Mouse (Mus musculus): ENCODE data around the gene Gucy2e. TPM values are rescaled to one million over a fixed set of nuclear protein-coding genes. Genes with fewer than 3 reads are reported as not detected.

Gucy2e gene
- polyA plus RNA-seq (2016; fragmentation: Nextera tagmentation; extraction: Ambion mirVana), result 0.17 and 0.19 TPM in 2 replicates

GRCm38 (mm10) chr11:69236926-69237260 lies at the start of gene Gucy2e:
Gene Gucy2e (minus strand): TSS chr11:69237036.
- Histone ChIP-seq H3K9ac (peak within 1 kb of the TSS; percentile 57), H3K4me3 (replicated peaks) (peak within 1 kb of the TSS; percentile 48), H3K36me3 (replicated peaks) (no peaks in the 10 kb centered on the region), H3K4me2 (peak within 1 kb of the TSS; percentile 83), H3K27me3 (peaks cover 43% of the 10 kb centered on the region), H3K9me3 (no peaks in the 10 kb centered on the region), H3K4me1 (peaks cover 18% of the 10 kb centered on the region), H3K27ac (no peak within 1 kb of the TSS)
- ATAC-seq (ENCODE audit: low FRiP score), result no peak
- WGBS, result 15% methylated on average over 13 of the region's 13 CpGs

- no peak for ATAC-seq (ENCODE audit: low FRiP score)
- no peaks in the 10 kb centered on the region for H3K27me3 ChIP-seq
- no peak overlapping the region for H3K9ac ChIP-seq
- H3K4me1 ChIP-seq, result no peaks in the 10 kb centered on the region
- no peak overlapping the region for H3K4me2 ChIP-seq
- no peak overlapping the region for H3K27ac ChIP-seq
- H3K9me3 ChIP-seq, result no peaks in the 10 kb centered on the region
- H3K36me3 ChIP-seq (replicated peaks), result no peaks in the 10 kb centered on the region
- no peak overlapping the region for H3K4me3 ChIP-seq (replicated peaks)
- WGBS, result 67% methylated on average over 5 of the region's 5 CpGs
Measured at GRCm38 (mm10) chr11:69277267-69277666, 40.4 kb upstream of the Gucy2e start.

- Histone ChIP-seq H3K27me3 (peaks cover 6% of the 10 kb centered on the region; the same call in 1 of the 2 replicates), H3K4me3 (replicated peaks) (no peak overlapping the region), H3K9ac (no peak overlapping the region), H3K36me3 (replicated peaks) (no peaks in the 10 kb centered on the region), H3K4me2 (no peak overlapping the region), H3K4me1 (peaks cover 8% of the 10 kb centered on the region), H3K27ac (no peak overlapping the region), H3K9me3 (no peaks in the 10 kb centered on the region)
- 73% methylated on average over 2 of the region's 2 CpGs for WGBS
- ATAC-seq (ENCODE audit: low FRiP score), result no peak
Measured at GRCm38 (mm10) chr11:69276081-69276480, 39.2 kb upstream of the Gucy2e start.

- Histone ChIP-seq H3K9ac (no peak overlapping the region), H3K4me1 (peaks cover 8% of the 10 kb centered on the region), H3K4me2 (no peak overlapping the region), H3K9me3 (no peaks in the 10 kb centered on the region), H3K27me3 (peaks cover 6% of the 10 kb centered on the region; the same call in 1 of the 2 replicates), H3K36me3 (replicated peaks) (no peaks in the 10 kb centered on the region), H3K27ac (no peak overlapping the region), H3K4me3 (replicated peaks) (no peak overlapping the region)
- 83% methylated on average over 6 of the region's 6 CpGs for WGBS
- no peak for ATAC-seq (ENCODE audit: low FRiP score)
Measured at GRCm38 (mm10) chr11:69275650-69276049, 38.8 kb upstream of the Gucy2e start.

- WGBS, result 38% methylated on average over 16 of the region's 16 CpGs
- Histone ChIP-seq H3K27ac (no peak overlapping the region), H3K36me3 (replicated peaks) (no peaks in the 10 kb centered on the region), H3K4me3 (replicated peaks) (no peak overlapping the region), H3K4me2 (no peak overlapping the region), H3K27me3 (peaks cover 23% of the 10 kb centered on the region; the same call in 1 of the 2 replicates), H3K9ac (no peak overlapping the region), H3K9me3 (no peaks in the 10 kb centered on the region), H3K4me1 (peaks cover 18% of the 10 kb centered on the region)
- ATAC-seq (ENCODE audit: low FRiP score), result 0 out of 2 replicates have a peak, but pooled peaks have one; percentile 27
Measured at GRCm38 (mm10) chr11:69272122-69272740, 35.4 kb upstream of the Gucy2e start.

GRCm38 (mm10) chr11:69269575-69269974 lies 32.7 kb upstream of the Gucy2e start:
- 23% methylated on average over 13 of the region's 13 CpGs for WGBS
- Histone ChIP-seq H3K4me2 (peak overlapping the region; percentile 17; the same call in 1 of the 2 replicates), H3K4me1 (peaks cover 26% of the 10 kb centered on the region), H3K4me3 (replicated peaks) (no peak overlapping the region), H3K27me3 (peaks cover 23% of the 10 kb centered on the region; the same call in 1 of the 2 replicates), H3K9me3 (no peaks in the 10 kb centered on the region), H3K27ac (no peak overlapping the region), H3K9ac (no peak overlapping the region), H3K36me3 (replicated peaks) (no peaks in the 10 kb centered on the region)
- ATAC-seq (ENCODE audit: low FRiP score), result no peak

- Histone ChIP-seq H3K9me3 (no peaks in the 10 kb centered on the region), H3K36me3 (replicated peaks) (no peaks in the 10 kb centered on the region), H3K4me2 (no peak overlapping the region), H3K9ac (no peak overlapping the region), H3K27ac (no peak overlapping the region), H3K4me3 (replicated peaks) (no peak overlapping the region), H3K27me3 (peaks cover 23% of the 10 kb centered on the region; the same call in 1 of the 2 replicates), H3K4me1 (peaks cover 26% of the 10 kb centered on the region)
- 88% methylated on average over 13 of the region's 13 CpGs for WGBS
- ATAC-seq (ENCODE audit: low FRiP score), result no peak
Measured at GRCm38 (mm10) chr11:69268100-69268499, 31.3 kb upstream of the Gucy2e start.

GRCm38 (mm10) chr11:69267341-69267740 lies 30.5 kb upstream of the Gucy2e start:
- 29% methylated on average over 7 of the region's 7 CpGs for WGBS
- H3K9me3 ChIP-seq, result no peaks in the 10 kb centered on the region
- H3K27me3 ChIP-seq, result peaks cover 23% of the 10 kb centered on the region; the same call in 1 of the 2 replicates
- no peak overlapping the region for H3K9ac ChIP-seq
- peaks cover 26% of the 10 kb centered on the region for H3K4me1 ChIP-seq
- no peak overlapping the region for H3K27ac ChIP-seq
- no peak overlapping the region for H3K4me3 ChIP-seq (replicated peaks)
- H3K4me2 ChIP-seq, result no peak overlapping the region
- ATAC-seq (ENCODE audit: low FRiP score), result no peak
- H3K36me3 ChIP-seq (replicated peaks), result no peaks in the 10 kb centered on the region

- H3K27ac ChIP-seq, result peak overlapping the region; percentile 51; the same call in 1 of the 2 replicates
- ATAC-seq (ENCODE audit: low FRiP score), result peak; percentile 63; the same call in 1 of the 2 replicates
Measured at GRCm38 (mm10) chr11:69266253-69266652, 29.4 kb upstream of the Gucy2e start.

GRCm38 (mm10) chr11:69265410-69265809 lies 28.6 kb upstream of the Gucy2e start:
- Histone ChIP-seq H3K4me3 (replicated peaks) (no peak overlapping the region), H3K9ac (no peak overlapping the region), H3K4me2 (no peak overlapping the region), H3K4me1 (peaks cover 18% of the 10 kb centered on the region), H3K27ac (no peak overlapping the region; the same call in 1 of the 2 replicates), H3K27me3 (peaks cover 17% of the 10 kb centered on the region; the same call in 1 of the 2 replicates), H3K9me3 (no peaks in the 10 kb centered on the region), H3K36me3 (replicated peaks) (no peaks in the 10 kb centered on the region)
- no peak for ATAC-seq (ENCODE audit: low FRiP score)
- WGBS, result 77% methylated on average over 9 of the region's 9 CpGs

More at GRCm38 (mm10) chr11:69266253-69266652, 29.4 kb upstream of the Gucy2e start:
- Histone ChIP-seq H3K27me3 (peaks cover 17% of the 10 kb centered on the region; the same call in 1 of the 2 replicates), H3K4me3 (replicated peaks) (no peak overlapping the region), H3K4me2 (peak overlapping the region; percentile 23; the same call in 1 of the 2 replicates), H3K9me3 (no peaks in the 10 kb centered on the region), H3K9ac (no peak overlapping the region), H3K36me3 (replicated peaks) (no peaks in the 10 kb centered on the region), H3K4me1 (peaks cover 19% of the 10 kb centered on the region)
- WGBS, result 21% methylated on average over 10 of the region's 10 CpGs

- H3K27ac ChIP-seq, result no peak overlapping the region
- H3K9me3 ChIP-seq, result no peaks in the 10 kb centered on the region
- no peak overlapping the region for H3K9ac ChIP-seq
- no peak for ATAC-seq (ENCODE audit: low FRiP score)
- no peak overlapping the region for H3K4me3 ChIP-seq (replicated peaks)
- 65% methylated on average over 2 of the region's 2 CpGs for WGBS
- H3K27me3 ChIP-seq, result peaks cover 10% of the 10 kb centered on the region; the same call in 1 of the 2 replicates
- H3K4me2 ChIP-seq, result no peak overlapping the region
- H3K36me3 ChIP-seq (replicated peaks), result no peaks in the 10 kb centered on the region
- peaks cover 13% of the 10 kb centered on the region for H3K4me1 ChIP-seq
Measured at GRCm38 (mm10) chr11:69264276-69264675, 27.4 kb upstream of the Gucy2e start.

GRCm38 (mm10) chr11:69260111-69260510 lies 23.3 kb upstream of the Gucy2e start:
- no peak overlapping the region for H3K27ac ChIP-seq
- no peak for ATAC-seq (ENCODE audit: low FRiP score)
- 95% methylated on average over 1 of the region's 1 CpGs for WGBS

GRCm38 (mm10) chr11:69258287-69258686 lies 21.5 kb upstream of the Gucy2e start:
- H3K9me3 ChIP-seq, result no peaks in the 10 kb centered on the region
- no peaks in the 10 kb centered on the region for H3K27me3 ChIP-seq
- no peak overlapping the region for H3K4me2 ChIP-seq
- H3K4me3 ChIP-seq (replicated peaks), result no peak overlapping the region
- H3K36me3 ChIP-seq (replicated peaks), result no peaks in the 10 kb centered on the region
- H3K9ac ChIP-seq, result no peak overlapping the region
- 53% methylated on average over 5 of the region's 5 CpGs for WGBS
- H3K4me1 ChIP-seq, result peaks cover 4% of the 10 kb centered on the region
- H3K27ac ChIP-seq, result no peak overlapping the region
- ATAC-seq (ENCODE audit: low FRiP score), result no peak

More at GRCm38 (mm10) chr11:69260111-69260510, 23.3 kb upstream of the Gucy2e start:
- no peaks in the 10 kb centered on the region for H3K9me3 ChIP-seq
- no peaks in the 10 kb centered on the region for H3K27me3 ChIP-seq
- no peak overlapping the region for H3K4me2 ChIP-seq
- H3K36me3 ChIP-seq (replicated peaks), result no peaks in the 10 kb centered on the region
- H3K9ac ChIP-seq, result no peak overlapping the region
- H3K4me1 ChIP-seq, result no peaks in the 10 kb centered on the region
- H3K4me3 ChIP-seq (replicated peaks), result no peak overlapping the region
